Mouse (Mus musculus) embryonic facial prominence, embryonic 12.5 days (tissue): ENCODE results near the gene Anp32e. TPM values are rescaled to one million over a fixed set of nuclear protein-coding genes. Genes with fewer than 3 reads are reported as not detected.
"Not testable (repeated sequence)": the region's sequence is repeated elsewhere in the genome, so short reads cannot be mapped to it uniquely, and the experiment has no call there.

Source experiments
- ATAC-seq: fragments of 200-750 bp; cut with Nextera tagmentation; 2 replicates; pipeline ENCODE4 v1.8.0; 2017; ENCODE audit not compliant: insufficient number of reproducible peaks, insufficient read depth, low FRiP score, low TSS enrichment
- H3K27ac ChIP-seq: fragments of 300-500 bp; sonication (generic); 2 replicates; pipeline ENCODE4 v1.5.1; 2016; ENCODE audit warnings: mild to moderate bottlenecking
- H3K27me3 ChIP-seq: fragments of 300-500 bp; sonication (generic); 2 replicates; pipeline ENCODE4 v1.6.1; 2016; ENCODE audit warnings: mild to moderate bottlenecking, moderate library complexity
- H3K36me3 ChIP-seq: fragments of 300-500 bp; sonication (generic); 2 replicates; pipeline ENCODE4 v1.6.1; 2016; ENCODE audit warnings: mild to moderate bottlenecking
- H3K4me1 ChIP-seq: fragments of 300-500 bp; sonication (generic); 2 replicates; pipeline ENCODE4 v1.6.1; 2016
- H3K4me2 ChIP-seq: fragments of 300-500 bp; sonication (generic); replicated peaks from 2 replicates; pipeline ENCODE4 v1.6.1; 2016; ENCODE audit warnings: mild to moderate bottlenecking, moderate library complexity
- H3K4me3 ChIP-seq: fragments of 300-500 bp; sonication (generic); 2 replicates; pipeline ENCODE4 v1.5.1; 2016; ENCODE audit warnings: mild to moderate bottlenecking
- H3K9ac ChIP-seq: fragments of 300-500 bp; sonication (generic); 2 replicates; pipeline ENCODE4 v1.6.1; 2016; ENCODE audit warnings: mild to moderate bottlenecking, moderate library complexity
- H3K9me3 ChIP-seq: fragments of 300-500 bp; sonication (generic); 2 replicates; pipeline ENCODE4 v1.6.1; 2016; ENCODE audit warnings: mild to moderate bottlenecking, moderate library complexity
- WGBS: fragments of 180-500 bp; shearing (Covaris S2); methylation state at CpG from one replicate; pipeline ENCODE4 v1.1.7; 2016; 5-methylcytosine and 5-hydroxymethylcytosine counted together
- polyA plus RNA-seq: library from polyadenylated mRNA; unstranded; fragments of >200 nt; fragmentation: Nextera tagmentation; extraction: Ambion mirVana; gene quantifications from 2 replicates; pipeline ENCODE4 v1.2.1, GENCODE M21; 2016

Gene Anp32e
- polyA plus RNA-seq, 1 experiment from 2014 or later = 287 TPM

DNA sequence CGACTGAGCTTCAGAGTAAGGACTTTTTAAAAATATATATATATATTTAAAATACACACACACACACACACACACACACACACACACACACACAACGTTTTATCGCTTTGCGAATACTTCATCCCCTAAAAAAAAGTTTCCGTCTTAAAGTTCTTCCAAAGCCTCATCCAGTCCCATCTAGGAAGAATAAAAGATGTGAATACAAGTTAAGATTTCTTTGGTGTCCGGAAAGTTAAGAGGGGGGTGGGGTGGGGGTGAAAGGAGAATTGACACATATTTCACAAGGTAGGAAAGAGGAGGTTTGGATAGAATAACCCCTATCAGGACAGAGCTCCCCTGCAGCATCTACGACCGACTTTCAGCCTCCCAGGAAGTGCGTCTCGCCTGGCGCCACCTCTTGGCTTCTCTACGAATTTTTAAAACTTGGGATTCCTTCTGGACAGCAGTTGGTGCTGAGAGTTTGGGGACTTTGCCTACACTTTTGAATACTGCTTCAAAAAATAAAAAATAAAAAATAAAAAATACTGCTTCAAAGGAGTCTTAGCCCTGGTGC is 23.0 kb upstream of the Anp32e start:
- Histone ChIP-seq H3K9me3 (no peaks in the 10 kb centered on the region), H3K36me3 (no peaks in the 10 kb centered on the region), H3K27me3 (no peaks in the 10 kb centered on the region), H3K9ac (peak overlapping the region; percentile 43; the same call in 1 of the 2 replicates), H3K4me3 (peak overlapping the region; percentile 41), H3K4me2 (peak overlapping the region; percentile 87), H3K27ac (no peak overlapping the region), H3K4me1 (peaks cover 36% of the 10 kb centered on the region)
- WGBS = 1% methylated on average over 12 of the region's 12 CpGs
- ATAC-seq = no peak

DNA sequence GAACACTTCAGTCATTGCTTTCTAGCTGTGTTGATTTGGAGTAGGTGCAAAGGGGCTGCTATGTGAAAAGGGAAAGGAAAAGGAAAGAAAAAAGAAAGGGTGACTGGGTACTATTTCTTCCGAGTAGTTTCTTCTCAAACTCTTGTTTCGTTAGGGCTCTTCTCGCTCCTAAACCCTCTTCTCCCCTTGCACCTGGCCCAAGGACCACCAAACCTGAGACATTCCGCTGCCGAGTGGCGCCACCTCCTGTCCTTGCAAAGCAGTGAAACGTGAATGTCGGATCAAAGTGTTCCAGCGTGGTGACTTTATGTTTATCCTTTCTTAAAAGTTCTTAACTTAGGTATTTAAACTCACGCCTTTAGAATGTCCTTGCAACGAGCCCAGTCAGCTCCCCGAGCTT is 22.2 kb upstream of the Anp32e start:
- Histone ChIP-seq H3K4me3 (peak overlapping the region; percentile 18; the same call in 1 of the 2 replicates), H3K27me3 (no peaks in the 10 kb centered on the region), H3K36me3 (no peaks in the 10 kb centered on the region), H3K27ac (no peak overlapping the region), H3K4me1 (peaks cover 34% of the 10 kb centered on the region), H3K9ac (no peak overlapping the region), H3K4me2 (peak overlapping the region; percentile 87), H3K9me3 (no peaks in the 10 kb centered on the region)
- WGBS = under 1% methylated on average over 12 of the region's 12 CpGs
- no peak for ATAC-seq

DNA sequence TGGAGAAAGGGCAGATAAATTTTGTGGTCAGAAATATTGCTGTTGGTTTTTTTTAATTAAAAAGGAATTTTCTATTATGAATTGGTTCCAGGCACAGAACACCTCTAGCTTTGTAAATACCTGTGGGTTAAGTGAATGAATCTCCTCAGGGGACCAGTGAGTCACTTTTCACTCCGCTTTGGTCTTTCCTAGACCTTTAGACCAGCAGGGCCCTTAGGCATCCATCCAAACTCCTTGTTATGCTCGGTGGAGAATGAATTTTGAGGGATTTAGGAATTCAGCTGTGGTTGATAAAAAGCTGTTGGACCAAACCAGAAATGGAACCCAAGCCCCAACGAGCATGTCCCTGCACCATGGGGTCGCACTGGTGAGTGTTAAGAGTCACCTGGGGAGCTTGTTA is 21.4 kb upstream of the Anp32e start:
- no peak for ATAC-seq
- no peaks in the 10 kb centered on the region for H3K36me3 ChIP-seq
- H3K27ac ChIP-seq = no peak overlapping the region
- no peak overlapping the region for H3K4me2 ChIP-seq
- 33% methylated on average over 4 of the region's 4 CpGs for WGBS
- no peak overlapping the region for H3K4me3 ChIP-seq
- H3K9ac ChIP-seq = no peak overlapping the region
- no peaks in the 10 kb centered on the region for H3K27me3 ChIP-seq
- peaks cover 26% of the 10 kb centered on the region for H3K4me1 ChIP-seq
- H3K9me3 ChIP-seq = no peaks in the 10 kb centered on the region

- H3K36me3 ChIP-seq = no peaks in the 10 kb centered on the region
- no peak overlapping the region for H3K27ac ChIP-seq
- no peak overlapping the region for H3K4me2 ChIP-seq
- no peak for ATAC-seq
- no peak overlapping the region for H3K9ac ChIP-seq
- H3K4me3 ChIP-seq = no peak overlapping the region
- no peaks in the 10 kb centered on the region for H3K27me3 ChIP-seq
- H3K9me3 ChIP-seq = no peaks in the 10 kb centered on the region
- 89% methylated on average over 4 of the region's 4 CpGs for WGBS
- no peaks in the 10 kb centered on the region for H3K4me1 ChIP-seq
Observed at GRCm38 (mm10) chr3:95914706-95915105, 14.3 kb upstream of the Anp32e start.

DNA sequence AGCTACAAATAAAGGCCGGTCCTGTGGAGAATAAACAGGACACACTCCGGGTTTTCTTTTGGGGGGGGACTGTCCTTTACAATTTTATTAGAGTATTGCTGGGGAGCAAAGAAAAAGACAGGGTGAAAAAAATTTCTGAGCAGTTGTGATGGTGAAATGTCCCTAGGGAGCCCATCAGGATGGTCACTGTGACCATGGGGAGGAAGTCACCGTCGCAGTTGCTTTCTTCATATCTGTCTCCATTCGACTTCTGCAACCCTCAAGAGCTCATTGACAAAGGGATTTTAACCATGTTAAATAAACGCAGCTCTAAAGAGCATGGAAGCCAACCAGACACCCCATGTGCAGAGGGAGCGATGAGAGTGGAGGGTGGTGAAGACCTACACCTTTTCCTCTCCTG is 12.3 kb upstream of the Anp32e start:
- 74% methylated on average over 7 of the region's 7 CpGs for WGBS
- Histone ChIP-seq H3K27ac (no peak overlapping the region), H3K4me3 (no peak overlapping the region), H3K9ac (no peak overlapping the region), H3K4me2 (no peak overlapping the region), H3K9me3 (no peaks in the 10 kb centered on the region), H3K4me1 (no peaks in the 10 kb centered on the region), H3K36me3 (no peaks in the 10 kb centered on the region), H3K27me3 (no peaks in the 10 kb centered on the region)
- no peak for ATAC-seq

- not testable (repeated sequence) for H3K9ac ChIP-seq, H3K36me3 ChIP-seq, H3K27ac ChIP-seq, H3K4me3 ChIP-seq, ATAC-seq, H3K4me2 ChIP-seq, H3K27me3 ChIP-seq, H3K4me1 ChIP-seq, H3K9me3 ChIP-seq
- 77% methylated on average over 2 of the region's 2 CpGs for WGBS
Observed at GRCm38 (mm10) chr3:95920532-95920931, 8.5 kb upstream of the Anp32e start.

GRCm38 (mm10) chr3:95923429-95923828 is 5.6 kb upstream of the Anp32e start:
- not testable (repeated sequence) for H3K4me1 ChIP-seq, H3K27me3 ChIP-seq, H3K9ac ChIP-seq, H3K36me3 ChIP-seq, H3K9me3 ChIP-seq, H3K4me2 ChIP-seq, H3K27ac ChIP-seq, ATAC-seq, H3K4me3 ChIP-seq
- WGBS = 88% methylated on average over 7 of the region's 7 CpGs

- Histone ChIP-seq H3K27ac (no peak overlapping the region), H3K27me3 (no peaks in the 10 kb centered on the region), H3K4me1 (no peaks in the 10 kb centered on the region), H3K9ac (no peak overlapping the region), H3K9me3 (no peaks in the 10 kb centered on the region), H3K36me3 (no peaks in the 10 kb centered on the region), H3K4me3 (no peak overlapping the region), H3K4me2 (no peak overlapping the region)
- ATAC-seq = no peak
- WGBS = 77% methylated on average over 4 of the region's 4 CpGs
Observed at GRCm38 (mm10) chr3:95924185-95924584, 4.9 kb upstream of the Anp32e start.

DNA sequence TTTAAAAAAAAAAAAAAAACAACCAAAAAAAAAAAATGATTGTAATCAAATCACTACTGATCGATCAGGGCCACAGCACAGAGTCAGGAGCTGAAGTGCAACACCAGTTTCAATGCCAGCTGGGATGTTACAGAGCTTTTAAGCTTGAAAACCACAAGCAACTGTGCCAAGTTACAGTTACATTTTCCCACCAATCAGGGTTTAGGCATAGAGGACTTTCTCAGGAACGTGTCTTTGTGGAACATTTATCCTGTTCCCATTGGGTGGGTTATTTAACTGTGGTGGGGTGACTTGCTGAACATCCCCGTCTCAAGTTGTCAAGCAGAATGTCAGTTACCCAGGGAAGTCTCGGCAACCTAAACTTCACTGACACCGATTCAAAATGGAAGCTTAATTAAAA is 4.0 kb upstream of the Anp32e start:
- Histone ChIP-seq H3K9me3 (no peaks in the 10 kb centered on the region), H3K4me3 (no peak overlapping the region), H3K4me1 (no peaks in the 10 kb centered on the region), H3K27me3 (no peaks in the 10 kb centered on the region), H3K4me2 (no peak overlapping the region), H3K36me3 (no peaks in the 10 kb centered on the region), H3K27ac (no peak overlapping the region), H3K9ac (no peak overlapping the region)
- WGBS = 74% methylated on average over 5 of the region's 5 CpGs
- ATAC-seq = no peak

- WGBS = 80% methylated on average over 6 of the region's 6 CpGs
- Histone ChIP-seq H3K9me3 (no peaks in the 10 kb centered on the region), H3K4me3 (peak overlapping the region; percentile 93), H3K36me3 (peaks cover under 1% of the 10 kb centered on the region; the same call in 1 of the 2 replicates), H3K4me2 (peak overlapping the region; percentile 57), H3K27me3 (no peaks in the 10 kb centered on the region), H3K9ac (peak overlapping the region; percentile 49; the same call in 1 of the 2 replicates), H3K4me1 (0 out of 2 replicates have a peak, but pooled peaks cover 4% of the 10 kb centered on the region), H3K27ac (peak overlapping the region; percentile 93)
- ATAC-seq = no peak
Observed at GRCm38 (mm10) chr3:95928261-95928657, 787 bp upstream of the Anp32e start.

DNA sequence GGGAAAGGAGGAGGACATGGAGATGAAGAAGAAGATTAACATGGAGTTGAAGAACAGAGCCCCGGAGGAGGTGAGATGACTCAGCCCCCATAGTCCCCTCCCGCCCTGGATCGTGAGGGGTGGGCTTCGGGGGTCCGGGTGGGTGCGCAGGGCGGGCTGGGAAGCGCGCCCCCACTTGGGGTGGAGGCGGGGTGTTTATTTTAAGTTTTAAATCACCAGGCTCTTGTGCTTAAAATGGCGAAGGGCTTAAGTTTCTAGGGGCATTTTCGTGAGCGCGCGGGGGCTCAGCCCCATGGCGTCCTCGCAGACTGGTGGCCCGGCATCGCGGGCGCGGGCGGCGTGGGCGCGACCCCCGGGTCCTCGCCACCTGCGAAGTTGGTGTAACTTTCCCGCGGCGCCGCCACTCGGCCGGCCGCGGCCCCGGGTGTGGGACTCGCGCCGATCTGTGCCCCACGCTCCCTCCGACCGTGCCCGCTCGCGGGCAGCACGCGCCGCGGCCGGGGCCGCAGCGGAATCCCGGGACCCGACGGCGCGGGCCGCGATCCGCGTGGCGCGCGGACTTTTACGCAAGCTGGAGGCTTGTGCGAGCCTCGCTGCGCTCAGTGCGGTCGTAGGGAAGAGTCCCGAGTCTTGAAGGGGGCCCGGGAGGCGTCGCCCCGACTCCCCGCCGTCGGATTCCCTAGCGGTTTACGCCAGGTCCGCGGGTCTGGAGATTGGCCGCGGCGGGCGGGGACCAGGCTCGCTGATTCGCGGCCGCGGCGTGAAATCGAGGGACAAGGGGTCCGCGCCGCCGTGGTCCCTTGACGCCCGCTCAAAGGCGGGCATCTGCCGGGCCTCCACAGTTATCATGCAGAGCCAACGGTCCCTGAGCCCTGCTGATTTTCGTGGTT is 780 bp downstream of the Anp32e start:
- Histone ChIP-seq H3K4me3 (peak overlapping the region; percentile 93), H3K36me3 (peaks cover 16% of the 10 kb centered on the region), H3K9ac (peak overlapping the region; percentile 99), H3K4me1 (0 out of 2 replicates have a peak, but pooled peaks cover 4% of the 10 kb centered on the region), H3K9me3 (no peaks in the 10 kb centered on the region), H3K4me2 (peak overlapping the region; percentile 63), H3K27ac (peak overlapping the region; percentile 93), H3K27me3 (no peaks in the 10 kb centered on the region)
- under 1% methylated on average over 103 of the region's 105 CpGs for WGBS
- peak; percentile 23; the same call in 1 of the 2 replicates for ATAC-seq

GRCm38 (mm10) chr3:95930471-95930789 is 1.4 kb downstream of the Anp32e start:
- Histone ChIP-seq H3K4me2 (peak overlapping the region; percentile 63), H3K4me3 (peak overlapping the region; percentile 93), H3K27ac (peak overlapping the region; percentile 93), H3K9me3 (no peaks in the 10 kb centered on the region), H3K9ac (peak overlapping the region; percentile 99), H3K27me3 (no peaks in the 10 kb centered on the region), H3K36me3 (peaks cover 22% of the 10 kb centered on the region), H3K4me1 (0 out of 2 replicates have a peak, but pooled peaks cover 4% of the 10 kb centered on the region)
- WGBS = 6% methylated on average over 5 of the region's 5 CpGs
- no peak for ATAC-seq
